Comparison of ENCODE assay signal across 8 mouse cellular contexts in the genomic region with DNA sequence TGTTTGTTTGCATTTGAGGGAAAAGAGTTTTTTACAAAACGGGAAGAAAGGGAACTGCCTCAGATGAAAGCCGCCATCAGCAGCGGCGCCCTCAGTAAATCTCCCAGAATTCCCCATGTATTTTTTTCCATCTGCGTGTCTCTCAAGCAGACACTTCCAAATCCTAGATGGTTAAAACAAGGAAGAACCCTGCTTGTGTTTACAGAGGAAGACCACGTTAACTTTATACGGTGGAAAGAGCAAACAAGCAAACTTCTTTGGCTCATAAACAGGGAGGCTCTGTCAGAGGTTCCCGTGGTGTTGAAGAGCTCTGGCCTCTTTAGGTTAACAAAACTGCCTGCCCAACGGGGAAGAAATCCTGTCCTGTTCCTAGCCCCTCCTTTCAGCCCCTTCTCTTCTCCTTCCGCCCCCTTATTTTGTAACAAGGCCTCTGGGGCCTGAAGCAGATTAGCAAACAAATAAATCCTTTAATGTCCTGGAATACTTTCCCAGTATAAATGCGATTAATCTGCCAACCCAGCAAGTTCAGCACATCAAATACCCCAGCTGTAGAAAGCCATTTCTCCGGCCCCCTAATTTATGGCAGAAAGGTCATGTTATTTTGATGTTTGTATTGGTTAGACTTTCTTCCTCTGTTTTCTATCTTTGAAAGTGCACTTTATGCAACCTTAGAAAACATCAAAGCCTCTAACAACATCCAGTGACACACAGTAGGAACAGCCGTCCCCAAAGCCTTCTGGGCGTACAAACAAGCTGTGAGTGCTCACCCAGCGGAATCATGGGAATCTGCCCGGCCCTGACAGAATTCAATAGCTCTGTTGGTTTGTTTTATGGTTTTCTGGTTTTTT. TPM values are rescaled to one million over a fixed set of nuclear protein-coding genes. Genes with fewer than 3 reads are reported as not detected.
DNase-seq lines count a peak whose midpoint lies in the region; ATAC-seq lines count a peak whose summit lies in the region.

No protein-coding gene starts in this region.

- no peaks in the 10 kb centered on the region for H3K27me3 ChIP-seq in lung, embryonic 16.5 days (ENCODE audit: control insufficient read depth, insufficient read depth, low read depth, low read length)
- no peaks in the 10 kb centered on the region for H3K27me3 ChIP-seq in hindbrain, embryonic 14.5 days (ENCODE audit: control insufficient read depth, insufficient read depth, low read length)
- peaks cover 20% of the 10 kb centered on the region for H3K27me3 ChIP-seq in liver, embryonic 15.5 days

- H3K4me1 ChIP-seq in lung, embryonic 16.5 days (replicated peaks; ENCODE audit: control insufficient read depth, insufficient read depth, low read length): peaks cover 11% of the 10 kb centered on the region
- H3K4me1 ChIP-seq in hindbrain, embryonic 14.5 days (replicated peaks; ENCODE audit: control insufficient read depth, insufficient read depth, low read length): peaks cover 14% of the 10 kb centered on the region
- H3K4me1 ChIP-seq in liver, embryonic 15.5 days (replicated peaks): peaks cover 11% of the 10 kb centered on the region

- H3K9me3 ChIP-seq in lung, embryonic 16.5 days (ENCODE audit: control insufficient read depth, low read length): no peaks in the 10 kb centered on the region
- H3K9me3 ChIP-seq in hindbrain, embryonic 14.5 days (ENCODE audit: control insufficient read depth, low read length): no peaks in the 10 kb centered on the region
- no peaks in the 10 kb centered on the region for H3K9me3 ChIP-seq in liver, embryonic 15.5 days (replicated peaks)

- H3K27ac ChIP-seq in lung, embryonic 16.5 days (ENCODE audit: low read length): peak overlapping the region; percentile 81
- H3K27ac ChIP-seq in hindbrain, embryonic 14.5 days: peak overlapping the region; percentile 82
- H3K27ac ChIP-seq in liver, embryonic 15.5 days (replicated peaks): no peak overlapping the region; the same call in 1 of the 2 replicates

- DNase-seq in lung, postnatal 4 days: no peak
- peak; percentile 50 for DNase-seq in hindbrain, embryonic 14.5 days (ENCODE audit: low spot score)
- DNase-seq in right cerebral cortex, postnatal 14 days: no peak
- DNase-seq in thymus, adult 18-20 months: no peak
- no peak for DNase-seq in urinary bladder, postnatal 14 days (ENCODE audit: low spot score)
- no peak for DNase-seq in cerebellum, postnatal 10 days

- H3K4me3 ChIP-seq in lung, embryonic 16.5 days (ENCODE audit: low read length): peak overlapping the region; percentile 30
- H3K4me3 ChIP-seq in hindbrain, embryonic 14.5 days (replicated peaks; ENCODE audit: low read length): 0 out of 2 replicates have a peak overlapping the region, but pooled peaks have one; percentile 0
- no peak overlapping the region for H3K4me3 ChIP-seq in liver, embryonic 15.5 days (replicated peaks)

- 0 out of 2 replicates have a peak, but pooled peaks have one; percentile 41 for ATAC-seq in lung, embryonic 16.5 days (ENCODE audit: low read depth)
- ATAC-seq in hindbrain, embryonic 14.5 days (ENCODE audit: low FRiP score): no peak; the same call in 1 of the 2 replicates
- no peak for ATAC-seq in liver, embryonic 15.5 days (ENCODE audit: insufficient read depth)

- no peaks in the 10 kb centered on the region for H3K36me3 ChIP-seq in lung, embryonic 16.5 days (ENCODE audit: control insufficient read depth, insufficient read depth, low read length)
- H3K36me3 ChIP-seq in hindbrain, embryonic 14.5 days (replicated peaks; ENCODE audit: control insufficient read depth, insufficient read depth): no peaks in the 10 kb centered on the region
- H3K36me3 ChIP-seq in liver, embryonic 15.5 days (replicated peaks): no peaks in the 10 kb centered on the region

- peak overlapping the region; percentile 55 for H3K9ac ChIP-seq in lung, embryonic 16.5 days (ENCODE audit: low read length)
- H3K9ac ChIP-seq in hindbrain, embryonic 14.5 days: peak overlapping the region; percentile 54
- no peak overlapping the region for H3K9ac ChIP-seq in liver, embryonic 15.5 days

- WGBS in lung, embryonic 16.5 days: 31% methylated on average over 16 of the region's 16 CpGs
- 33% methylated on average over 16 of the region's 16 CpGs for WGBS in hindbrain, embryonic 14.5 days
- 38% methylated on average over 16 of the region's 16 CpGs for WGBS in liver, embryonic 15.5 days (ENCODE audit: insufficient replicate concordance)

- H3K4me2 ChIP-seq in lung, embryonic 16.5 days (ENCODE audit: low read depth, low read length): peak overlapping the region; percentile 54
- H3K4me2 ChIP-seq in hindbrain, embryonic 14.5 days (replicated peaks): peak overlapping the region; percentile 47
- peak overlapping the region; percentile 39 for H3K4me2 ChIP-seq in liver, embryonic 15.5 days

RNA-seq across cellular contexts. Expression of a gene that starts 52.8 kb away (rescaled TPM):
- polyA plus RNA-seq in lung, embryonic 16.5 days (2015; fragmentation: Nextera tagmentation; extraction: Ambion mirVana): 17.9 and 18.9 TPM in 2 replicates
- 5.8 and 6.7 TPM in 2 replicates for polyA plus RNA-seq in hindbrain, embryonic 14.5 days (2014; fragmentation: Nextera tagmentation; extraction: Ambion mirVana)
- 3.0 and 3.9 TPM in 2 replicates for polyA plus RNA-seq in liver, embryonic 15.5 days (2015; fragmentation: Nextera tagmentation; extraction: Ambion mirVana)
